8 mouse cellular contexts compared by ENCODE assay signal in genomic region chr11:58914461-58915028, GRCm38 (mm10). TPM values are rescaled to one million over a fixed set of nuclear protein-coding genes. Genes with fewer than 3 reads are reported as not detected.
A peak's percentile ranks its signal among the peaks of the same experiment; 100 is the strongest.
DNase-seq lines count a peak whose midpoint lies in the region; ATAC-seq and TF ChIP-seq lines count a peak whose summit lies in the region.

No protein-coding gene starts in this region.

- peak; percentile 93 for TF ChIP-seq CTCF in layer of hippocampus, adult 2 months (conservative IDR thresholded peaks at IDR 0.05)

- peaks cover 3 to 7% of the 10 kb centered on the region in 2 experiments; a peak in 2 of 4 replicates for H3K4me1 ChIP-seq in heart, embryonic 14.5 days (ENCODE audit: control insufficient read depth in 2 of 2, insufficient read depth in 2 of 2, low read length in 2 of 2)

- no peak for ATAC-seq in heart, embryonic 14.5 days (ENCODE audit: insufficient number of reproducible peaks, insufficient read depth, low FRiP score, low read depth)

- H3K4me2 ChIP-seq in heart, embryonic 14.5 days (ENCODE audit: low read length) = peak overlapping the region; percentile 69

- peak overlapping the region; percentile 62 for H3K9ac ChIP-seq in heart, embryonic 14.5 days (ENCODE audit: low read length)

- no peaks in the 10 kb centered on the region for H3K36me3 ChIP-seq in heart, embryonic 14.5 days (ENCODE audit: control insufficient read depth, insufficient read depth, low read length)

- 9% methylated on average over 17 of the region's 17 CpGs for WGBS in heart, embryonic 14.5 days

- peak overlapping the region; percentile 28; the same call in 1 of the 2 replicates for H3K4me3 ChIP-seq in layer of hippocampus, adult 2 months
- H3K4me3 ChIP-seq in heart, embryonic 14.5 days (ENCODE audit: control insufficient read depth in 1 of 2, insufficient read depth in 1 of 2, low read depth in 1 of 2, low read length in 2 of 2) = peak overlapping the region; percentile 35 to 44

- no peak for DNase-seq in layer of hippocampus, adult 2 months (ENCODE audit: low spot score in 2 of 2)
- DNase-seq in layer of hippocampus, adult 9-11 months = no peak
- peak; percentile 33 for DNase-seq in cerebellum, adult 9-11 months
- DNase-seq in kidney, postnatal 36 days = peak; percentile 35 to 62
- peak; percentile 28 for DNase-seq in mesoderm, embryonic 11.5 days (ENCODE audit: low read depth, low spot score)
- DNase-seq in thymus, postnatal 14 days = peak; percentile 32
- no peak for DNase-seq in gastrocnemius, adult 18-20 months (ENCODE audit: low spot score)

- no peaks in the 10 kb centered on the region for H3K27me3 ChIP-seq in heart, embryonic 14.5 days (ENCODE audit: control insufficient read depth, insufficient read depth, low read length)

- H3K9me3 ChIP-seq in heart, embryonic 14.5 days (ENCODE audit: control insufficient read depth, low read length) = no peaks in the 10 kb centered on the region

- H3K27ac ChIP-seq in layer of hippocampus, adult 2 months = 0 out of 2 replicates have a peak overlapping the region, but pooled peaks have one; percentile 46
- H3K27ac ChIP-seq in heart, embryonic 14.5 days (replicated peaks in 1 of 2; ENCODE audit: control insufficient read depth in 1 of 2, insufficient read depth in 1 of 2, low read depth in 2 of 2, low read length in 2 of 2) = no peak overlapping the region

RNA-seq across cellular contexts. Expression of gene Btnl10, which starts 3.2 kb away (rescaled TPM):
- not detected for total RNA-seq in layer of hippocampus, adult 2 months (2021)
- 0.07 TPM in 1 of 2 replicates, not detected in the other for polyA plus RNA-seq in heart, embryonic 14.5 days (2014; fragmentation: Nextera tagmentation; extraction: Ambion mirVana)
- not detected for total RNA-seq in gastrocnemius, adult 18-20 months (2021)

RNA-seq across cellular contexts. Expression of gene Zfp39, which starts 10.5 kb away (rescaled TPM):
- 10 to 100 TPM in 1 of 2 experiments, 1 to 10 TPM in 1; 9.9 to 10.3 TPM for total RNA-seq in layer of hippocampus, adult 2 months (2021)
- polyA plus RNA-seq in heart, embryonic 14.5 days (2014; fragmentation: Nextera tagmentation; extraction: Ambion mirVana) = 5.3 and 6.0 TPM in 2 replicates
- 1 to 10 TPM; 2.8 to 3.1 TPM for total RNA-seq in gastrocnemius, adult 18-20 months (2021)

RNA-seq across cellular contexts. Expression of gene Rnf187, which starts 24.2 kb away (rescaled TPM):
- 100 to 1,000 TPM; 462 to 508 TPM for total RNA-seq in layer of hippocampus, adult 2 months (2021)
- 208 and 213 TPM in 2 replicates for polyA plus RNA-seq in heart, embryonic 14.5 days (2014; fragmentation: Nextera tagmentation; extraction: Ambion mirVana)
- 10 to 100 TPM; 88.8 to 90.3 TPM for total RNA-seq in gastrocnemius, adult 18-20 months (2021)

RNA-seq across cellular contexts. Expression of gene Hist3h2ba, which starts 34.2 kb away (rescaled TPM):
- total RNA-seq in layer of hippocampus, adult 2 months (2021) = 100 to 1,000 TPM in 1 of 2 experiments, 10 to 100 TPM in 1; 91.3 to 103 TPM
- polyA plus RNA-seq in heart, embryonic 14.5 days (2014; fragmentation: Nextera tagmentation; extraction: Ambion mirVana) = 8.9 and 16.0 TPM in 2 replicates
- under 1 TPM; 0.62 to 0.97 TPM for total RNA-seq in gastrocnemius, adult 18-20 months (2021)

RNA-seq across cellular contexts. Expression of gene Hist3h2a, which starts 39.9 kb away (rescaled TPM):
- total RNA-seq in layer of hippocampus, adult 2 months (2021) = 10 to 100 TPM; 66.0 to 69.3 TPM
- polyA plus RNA-seq in heart, embryonic 14.5 days (2014; fragmentation: Nextera tagmentation; extraction: Ambion mirVana) = 34.0 and 40.8 TPM in 2 replicates
- total RNA-seq in gastrocnemius, adult 18-20 months (2021) = 10 to 100 TPM in 1 of 2 experiments, 1 to 10 TPM in 1; 9.1 to 11.1 TPM

Comparison
In these comparisons a context has a peak if more than half of its experiments do, and no peak if none do; other contexts are left out.
1. DNase-seq: peak in cerebellum, adult 9-11 months (single experiment), kidney, postnatal 36 days (2 of 2), mesoderm, embryonic 11.5 days (single experiment) and thymus, postnatal 14 days (single experiment); none in layer of hippocampus, adult 2 months (0 of 2), layer of hippocampus, adult 9-11 months (single experiment) and gastrocnemius, adult 18-20 months (single experiment).
2. RNA of gene Rnf187, which starts 24.2 kb away (total RNA-seq): 462 to 508 TPM in layer of hippocampus, adult 2 months; 88.8 to 90.3 TPM in gastrocnemius, adult 18-20 months; every median in the first group is over 4 times any median in the second.